Mouse (Mus musculus) thymus, adult 2 months (tissue): ENCODE measurements around the gene Mb. TPM values are rescaled to one million over a fixed set of nuclear protein-coding genes. Genes with fewer than 3 reads are reported as not detected.

Experiments
- DNase-seq: peaks from one replicate; pipeline ENCODE4 v3.0.0; 2021
- H3K27ac ChIP-seq: fragments of 200-500 bp; 2 replicates; pipeline ENCODE4 v1.5.1; 2012; ENCODE audit warnings: low read length, control low read depth; ENCODE audit not compliant: control insufficient read depth, insufficient read depth
- H3K27me3 ChIP-seq: fragments of 200-500 bp; 2 replicates; pipeline ENCODE4 v1.6.1; 2012; ENCODE audit warnings: mild to moderate bottlenecking, low read length, moderate library complexity, mixed read lengths; ENCODE audit not compliant: control insufficient read depth, insufficient read depth
- H3K36me3 ChIP-seq: fragments of 200-500 bp; 2 replicates; pipeline ENCODE4 v1.6.1; 2012; ENCODE audit warnings: mild to moderate bottlenecking, low read length, moderate library complexity; ENCODE audit not compliant: control insufficient read depth, insufficient read depth
- H3K4me1 ChIP-seq: fragments of 200-500 bp; replicated peaks from 2 replicates; pipeline ENCODE4 v1.6.1; 2012; ENCODE audit warnings: low read length; ENCODE audit not compliant: control insufficient read depth, insufficient read depth
- H3K4me3 ChIP-seq: fragments of 200-500 bp; 2 replicates; pipeline ENCODE4 v1.5.1; 2012; ENCODE audit warnings: mild to moderate bottlenecking, low read length, control low read depth, moderate library complexity; ENCODE audit not compliant: control insufficient read depth, insufficient read depth
- CTCF ChIP-seq: fragments of 200-500 bp; IDR thresholded peaks from 2 replicates; pipeline ENCODE4 v1.5.1; 2012; ENCODE audit warnings: mild to moderate bottlenecking, control low read depth, low read length, moderate library complexity, borderline replicate concordance; ENCODE audit not compliant: control insufficient read depth, poor library complexity, insufficient read depth; ENCODE audit errors: extremely low read depth
- POLR2A ChIP-seq: fragments of 200-500 bp; IDR thresholded peaks from 2 replicates; pipeline ENCODE4 v1.6.1; 2012; ENCODE audit warnings: mild to moderate bottlenecking, low read length, control low read depth, moderate library complexity; ENCODE audit not compliant: control insufficient read depth, poor library complexity, insufficient read depth; ENCODE audit errors: extremely low read depth
- WGBS: fragments of 180-500 bp; shearing (Covaris S2); methylation state at CpG from one replicate; pipeline ENCODE4 v1.1.7; 2018; 5-methylcytosine and 5-hydroxymethylcytosine counted together
- polyA plus RNA-seq: library from polyadenylated mRNA; depleted of rRNA; stranded (reverse); fragments of >200 nt; gene quantifications from 2 replicates; pipeline ENCODE4 v1.2.3, GENCODE M21; 2012; rRNA removed

The Mb gene
- polyA plus RNA-seq, 1 experiment, result 591 TPM

DNA sequence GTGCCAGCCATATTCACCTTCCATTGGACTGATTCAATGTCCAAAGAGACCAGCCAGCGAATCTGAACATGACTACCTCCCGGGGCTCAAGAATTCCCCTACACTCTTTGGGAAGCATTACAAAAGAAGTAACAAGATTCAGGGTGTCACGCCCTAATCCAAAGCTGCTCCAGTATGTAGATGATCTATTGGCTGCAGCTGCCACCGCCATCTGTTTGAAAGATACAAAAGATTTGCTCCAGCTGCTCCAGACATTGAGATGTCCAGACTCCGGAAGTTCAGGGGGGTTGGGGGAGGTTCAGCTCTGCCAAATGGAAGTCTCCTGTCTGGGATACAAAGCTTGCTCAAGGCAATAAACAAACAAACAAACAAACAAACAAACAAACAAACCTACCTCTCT, 73.9 kb downstream of the Mb start:
- Histone ChIP-seq H3K27ac (no peak overlapping the region), H3K27me3 (no peaks in the 10 kb centered on the region), H3K4me1 (no peaks in the 10 kb centered on the region; the same call in 1 of the 2 replicates), H3K36me3 (no peaks in the 10 kb centered on the region), H3K4me3 (no peak overlapping the region)
- no peak for DNase-seq
- 90% methylated on average over 5 of the region's 5 CpGs for WGBS
- TF ChIP-seq CTCF (no peak), POLR2A (no peak)

GRCm38 (mm10) chr15:76973855-76974651, 76.4 kb downstream of the Mb start:
- no peak overlapping the region for H3K27ac ChIP-seq
- no peak for TF ChIP-seq CTCF
- TF ChIP-seq POLR2A, result no peak

DNA sequence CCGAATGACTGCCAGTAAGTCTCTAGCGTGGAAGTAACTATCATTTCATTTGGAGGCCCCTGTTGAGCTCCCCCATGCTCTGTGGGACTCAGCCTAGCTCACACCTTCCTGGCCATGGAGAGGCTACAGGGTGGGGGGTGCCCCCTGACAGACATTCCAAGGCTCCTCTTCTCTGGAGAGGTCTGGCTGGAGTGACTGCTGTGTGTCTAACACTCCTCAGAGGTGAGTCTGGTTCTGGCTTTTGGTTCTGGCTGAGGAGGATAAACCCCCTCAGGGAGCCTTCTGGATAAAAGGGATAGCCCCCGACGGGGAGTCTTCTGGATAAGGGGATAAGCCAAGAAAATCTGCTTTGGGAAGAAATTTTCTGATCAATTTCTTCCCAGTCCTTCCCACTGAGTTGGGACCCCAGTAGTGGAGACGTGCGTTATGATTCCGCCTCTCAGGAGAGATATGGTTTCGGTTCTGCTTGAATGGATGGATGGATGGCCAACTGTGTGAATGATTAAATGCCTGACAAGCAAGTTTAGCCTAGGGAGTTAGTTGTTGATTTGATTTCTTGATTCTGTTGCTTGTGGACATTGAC, 77.1 kb downstream of the Mb start:
- no peaks in the 10 kb centered on the region for H3K27me3 ChIP-seq
- H3K36me3 ChIP-seq, result no peaks in the 10 kb centered on the region
- no peak for DNase-seq
- no peak overlapping the region for H3K4me3 ChIP-seq
- H3K4me1 ChIP-seq, result no peaks in the 10 kb centered on the region; the same call in 1 of the 2 replicates
- TF ChIP-seq CTCF (no peak), POLR2A (no peak)
- no peak overlapping the region for H3K27ac ChIP-seq
- 48% methylated on average over 8 of the region's 8 CpGs for WGBS

More at GRCm38 (mm10) chr15:76973855-76974651, 76.4 kb downstream of the Mb start:
- 10% methylated on average over 31 of the region's 31 CpGs for WGBS
- Histone ChIP-seq H3K4me3 (peak overlapping the region; percentile 36), H3K27me3 (no peaks in the 10 kb centered on the region), H3K36me3 (no peaks in the 10 kb centered on the region), H3K4me1 (no peaks in the 10 kb centered on the region; the same call in 1 of the 2 replicates)
- peak; percentile 63 for DNase-seq

- H3K36me3 ChIP-seq, result no peaks in the 10 kb centered on the region
- TF ChIP-seq CTCF, result no peak
- TF ChIP-seq POLR2A, result no peak
- no peaks in the 10 kb centered on the region; the same call in 1 of the 2 replicates for H3K4me1 ChIP-seq
- DNase-seq, result no peak
- WGBS, result 90% methylated on average over 4 of the region's 4 CpGs
- H3K4me3 ChIP-seq, result no peak overlapping the region
- H3K27ac ChIP-seq, result no peak overlapping the region
- H3K27me3 ChIP-seq, result no peaks in the 10 kb centered on the region
These were observed 77.8 kb downstream of the Mb start for GRCm38 (mm10) chr15:76972661-76973060.

Other genes with a start within 250 kb of the Mb start
- gene Zfp251, start 179.2 kb downstream of the Mb start, polyA plus RNA-seq, result 22.0 and 25.0 TPM in 2 replicates
- gene Zfp7, start 171.4 kb downstream of the Mb start, polyA plus RNA-seq, result 12.3 and 13.7 TPM in 2 replicates
- gene Gm49527, start 171.3 kb downstream of the Mb start, polyA plus RNA-seq, result 0.46 and 0.56 TPM in 2 replicates
- 3.9 and 5.2 TPM in 2 replicates for gene Zfp647, start 125.2 kb downstream of the Mb start, polyA plus RNA-seq
- gene 1110038F14Rik, start 102.2 kb downstream of the Mb start, polyA plus RNA-seq, result 20.6 and 23.1 TPM in 2 replicates
- gene Apol6, start 5.9 kb downstream of the Mb start, polyA plus RNA-seq, result 3.9 and 5.2 TPM in 2 replicates